Mouse (Mus musculus) bone marrow macrophage, adult 2 months (primary cell): ENCODE measurements around the gene Olfr1302. TPM values are rescaled to one million over a fixed set of nuclear protein-coding genes. Genes with fewer than 3 reads are reported as not detected.

Experiments
- H3K27ac ChIP-seq: 2 replicates; pipeline ENCODE4 v1.5.1; 2012; ENCODE audit warnings: low read depth, low read length; ENCODE audit not compliant: insufficient read depth
- H3K4me1 ChIP-seq: 2 replicates; pipeline ENCODE4 v1.6.1; 2012; ENCODE audit warnings: low read length; ENCODE audit not compliant: control insufficient read depth, insufficient read depth
- H3K4me3 ChIP-seq: 2 replicates; pipeline ENCODE4 v1.5.1; 2012; ENCODE audit warnings: mild to moderate bottlenecking, low read length, moderate library complexity; ENCODE audit not compliant: insufficient read depth
- CTCF ChIP-seq: IDR thresholded peaks from 2 replicates; pipeline ENCODE4 v1.5.1; 2012; ENCODE audit warnings: low read depth, mild to moderate bottlenecking, low read length, moderate library complexity
- POLR2A ChIP-seq: IDR thresholded peaks from 2 replicates; pipeline ENCODE4 v1.6.1; 2012; ENCODE audit warnings: mild to moderate bottlenecking, low read depth, low read length, borderline replicate concordance
- polyA plus RNA-seq: library from polyadenylated mRNA; stranded (reverse); fragments of >200 nt; gene quantifications from 2 replicates; pipeline ENCODE4 v1.2.4, GENCODE M21; 2012; ENCODE audit not compliant: missing spikeins, insufficient read depth, insufficient read length

The Olfr1302 gene
- polyA plus RNA-seq = not detected in 2 replicates

DNA sequence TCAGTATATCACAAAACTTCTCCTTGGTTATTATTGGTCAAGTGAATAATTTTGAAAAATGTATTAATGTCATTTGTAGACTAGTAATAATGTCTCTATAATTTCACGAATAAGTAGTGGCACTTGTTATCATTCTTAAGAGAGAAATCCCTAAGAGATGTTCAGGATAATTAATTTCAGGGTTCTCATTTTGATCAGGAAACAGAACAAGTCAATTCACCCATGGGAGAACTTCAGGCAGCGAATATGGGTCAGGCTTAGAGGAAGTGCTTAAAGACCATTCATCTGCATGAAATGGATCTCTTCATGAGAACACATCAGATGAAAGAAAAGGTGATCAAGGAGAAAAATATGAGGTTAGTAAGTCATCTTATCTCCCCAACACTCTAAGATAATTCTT, at the start of gene Olfr1302:
TSS of gene Olfr1302 (plus strand) at position 301 of the 400 bp plus-strand sequence.
- Histone ChIP-seq H3K4me1 (no peaks in the 10 kb centered on the region), H3K4me3 (no peak within 1 kb of the TSS), H3K27ac (no peak within 1 kb of the TSS)
- TF ChIP-seq CTCF (no peak), POLR2A (no peak)

DNA sequence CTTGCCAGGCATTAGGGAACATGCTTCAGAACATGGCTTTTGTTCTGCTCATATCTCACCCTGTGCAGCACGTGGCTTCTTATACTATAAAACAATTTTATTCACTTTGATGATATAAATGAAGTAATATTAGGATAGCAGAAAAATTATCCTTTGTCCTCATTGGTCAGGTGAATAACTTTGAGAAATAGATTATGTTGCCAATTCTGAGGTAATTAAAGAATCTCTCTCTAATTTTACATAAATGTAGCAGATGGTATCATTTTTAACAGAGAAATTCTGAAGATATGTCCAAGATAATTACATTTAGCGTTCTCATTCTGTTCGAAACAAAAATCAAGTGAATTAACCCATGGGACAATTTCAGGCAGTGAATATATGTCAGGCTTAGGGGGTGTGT, 26.5 kb upstream of the Olfr1302 start, which contains the start of gene Olfr1301:
TSS of gene Olfr1301 (plus strand) at position 301 of the 400 bp plus-strand sequence.
- Histone ChIP-seq H3K27ac (no peak within 1 kb of the TSS), H3K4me3 (no peak within 1 kb of the TSS), H3K4me1 (no peaks in the 10 kb centered on the region)
- TF ChIP-seq CTCF (no peak), POLR2A (no peak)

GRCm38 (mm10) chr2:111812936-111813335, 35.7 kb downstream of the Olfr1302 start:
- Histone ChIP-seq H3K4me3 (no peak overlapping the region), H3K4me1 (no peaks in the 10 kb centered on the region), H3K27ac (no peak overlapping the region)
- TF ChIP-seq CTCF (no peak), POLR2A (no peak)

DNA sequence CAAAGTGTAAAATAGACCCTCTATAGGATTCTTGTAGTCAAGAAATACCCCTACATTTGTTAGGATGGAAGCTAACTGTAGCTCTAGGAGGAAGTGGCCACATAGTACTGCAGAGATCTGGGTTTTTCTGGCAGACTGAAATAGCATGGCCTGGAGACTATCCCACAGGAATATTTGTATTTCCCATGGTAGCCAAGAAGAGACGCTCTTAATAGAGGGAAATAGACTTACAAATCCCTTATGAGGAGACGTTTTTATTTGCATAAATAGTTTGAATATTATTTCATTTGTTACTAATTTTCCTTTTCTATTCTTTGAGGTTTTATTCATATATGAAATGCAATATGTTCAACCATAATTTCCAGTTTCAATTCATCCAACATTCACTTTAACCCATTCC, 43.0 kb downstream of the Olfr1302 start, which contains the start of gene Olfr1303:
TSS of gene Olfr1303 (minus strand) at position 101 of the 400 bp plus-strand sequence.
- H3K4me3 ChIP-seq = no peak within 1 kb of the TSS
- TF ChIP-seq POLR2A = no peak
- no peak for TF ChIP-seq CTCF
- no peaks in the 10 kb centered on the region for H3K4me1 ChIP-seq
- H3K27ac ChIP-seq = no peak within 1 kb of the TSS

Other genes starting within 250 kb of the Olfr1302 start
- not detected in 2 replicates for gene Olfr1294, start 237.1 kb upstream of the Olfr1302 start, polyA plus RNA-seq
- gene Olfr1295, start 207.7 kb upstream of the Olfr1302 start, polyA plus RNA-seq = not detected in 2 replicates
- gene Olfr1297, start 150.9 kb upstream of the Olfr1302 start, polyA plus RNA-seq = 0.33 TPM in 1 of 2 replicates, not detected in the other
- gene Olfr1298, start 128.2 kb upstream of the Olfr1302 start, polyA plus RNA-seq = not detected in 2 replicates
- not detected in 2 replicates for gene Olfr1299, start 116.0 kb upstream of the Olfr1302 start, polyA plus RNA-seq
- not detected in 2 replicates for gene Olfr1301, start 26.4 kb upstream of the Olfr1302 start, polyA plus RNA-seq
- gene Olfr1303, start 42.9 kb downstream of the Olfr1302 start, polyA plus RNA-seq = not detected in 2 replicates
- gene Olfr1305, start 99.7 kb downstream of the Olfr1302 start, polyA plus RNA-seq = not detected in 2 replicates
- gene Olfr1306, start 138.8 kb downstream of the Olfr1302 start, polyA plus RNA-seq = not detected in 2 replicates
- gene Olfr1307, start 172.0 kb downstream of the Olfr1302 start, polyA plus RNA-seq = 0.05 and 0.11 TPM in 2 replicates
- gene Olfr1308, start 187.5 kb downstream of the Olfr1302 start, polyA plus RNA-seq = not detected in 2 replicates
- gene Olfr1309, start 212.9 kb downstream of the Olfr1302 start, polyA plus RNA-seq = not detected in 2 replicates
- gene Olfr1310, start 235.3 kb downstream of the Olfr1302 start, polyA plus RNA-seq = not detected in 2 replicates
- gene Olfr1311, start 247.0 kb downstream of the Olfr1302 start, polyA plus RNA-seq = not detected in 2 replicates